Mouse (Mus musculus): ENCODE results near the gene Marveld2.

GRCm38 (mm10) chr13:100551371-100552008 lies 65.3 kb downstream of the Marveld2 start:
- TF ChIP-seq CTCF (IDR thresholded peaks at IDR 0.05; ENCODE audit: insufficient read depth, low read depth, low read length) (no peak), POLR2A (IDR thresholded peaks at IDR 0.05; ENCODE audit: insufficient read depth, low read depth, low read length) (no peak)
